Mouse (Mus musculus): ENCODE measurements around the gene Lsr. TPM values are rescaled to one million over a fixed set of nuclear protein-coding genes. Genes with fewer than 3 reads are reported as not detected.

Lsr gene
- polyA plus RNA-seq (2014; fragmentation: Nextera tagmentation; extraction: Ambion mirVana), result 10.2 and 13.1 TPM in 2 replicates

DNA sequence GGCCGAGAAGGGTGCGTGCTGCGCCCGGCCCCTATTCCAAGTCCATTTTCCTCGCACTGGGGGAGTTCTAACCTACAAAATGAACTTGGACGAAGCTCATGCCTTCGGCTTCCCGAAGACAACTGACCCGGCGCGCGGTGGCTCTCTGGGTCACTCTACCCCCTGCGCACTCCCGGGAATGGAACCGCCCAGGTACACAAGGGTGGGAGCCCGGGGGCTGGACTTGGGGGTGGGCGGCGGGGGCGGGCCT, at the start of gene Lsr:
Gene Lsr, minus strand, starts transcription at position 214 of the 250 bp plus-strand sequence.
- Histone ChIP-seq H3K9me3 (ENCODE audit: control insufficient read depth, low read length) (no peaks in the 10 kb centered on the region), H3K27ac (ENCODE audit: low read depth, low read length) (no peak within 1 kb of the TSS), H3K4me2 (peak within 1 kb of the TSS; percentile 68), H3K36me3 (ENCODE audit: control insufficient read depth, insufficient read depth, low read length) (no peaks in the 10 kb centered on the region), H3K9ac (ENCODE audit: low read length) (peak within 1 kb of the TSS; percentile 59), H3K4me1 (ENCODE audit: control insufficient read depth, insufficient read depth, low read length) (peaks cover 10% of the 10 kb centered on the region; the same call in 1 of the 2 replicates), H3K4me3 (ENCODE audit: low read depth, low read length) (peak within 1 kb of the TSS; percentile 38), H3K27me3 (ENCODE audit: control insufficient read depth, insufficient read depth, low read length) (peaks cover 12% of the 10 kb centered on the region)
- ATAC-seq (ENCODE audit: low FRiP score) (peak; percentile 70; the same call in 1 of the 2 replicates), DNase-seq (ENCODE audit: low spot score, missing footprints) (peak; percentile 91)
- 2% methylated on average over 19 of the region's 19 CpGs for WGBS

DNA sequence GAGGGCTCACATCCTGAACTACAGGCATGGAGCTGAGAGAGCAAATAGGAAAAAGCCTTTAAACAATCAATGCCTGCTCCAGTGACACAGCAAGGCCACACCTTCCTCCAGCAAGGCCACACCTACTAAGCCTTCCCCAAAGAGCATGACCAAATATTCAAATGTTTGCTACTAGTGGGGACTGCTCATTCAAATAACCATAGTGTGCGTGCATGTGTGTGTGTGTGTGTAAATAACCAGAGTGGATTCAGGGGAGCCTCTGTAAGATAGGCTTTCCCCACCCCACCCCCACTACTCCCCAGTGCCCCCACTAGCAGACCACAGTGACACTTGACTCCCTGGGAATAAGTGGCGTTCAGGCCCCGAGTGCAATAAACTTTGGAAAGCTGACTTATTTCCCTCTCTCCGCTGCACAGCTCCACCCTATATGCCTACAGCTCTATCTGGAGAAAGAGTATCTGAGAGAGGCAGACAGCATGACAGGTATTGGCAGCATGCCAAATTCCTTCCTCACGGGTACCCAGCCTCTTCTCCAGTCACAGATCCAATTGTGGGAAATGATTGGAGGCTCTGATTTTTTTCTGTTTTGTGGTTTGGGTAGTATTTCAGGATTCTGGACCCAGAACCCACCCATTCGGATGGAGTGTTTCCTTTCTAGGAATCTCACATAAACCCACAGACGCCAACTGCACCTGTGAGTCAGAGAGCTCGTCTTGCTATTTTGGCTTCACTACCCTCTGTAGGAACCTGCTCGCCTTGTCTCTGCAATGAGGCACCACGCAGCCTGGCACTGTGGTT, 44.0 kb upstream of the Lsr start:
- Histone ChIP-seq H3K27ac (ENCODE audit: low read depth, low read length) (no peak overlapping the region), H3K9ac (ENCODE audit: low read length) (no peak overlapping the region), H3K4me2 (no peak overlapping the region), H3K9me3 (ENCODE audit: control insufficient read depth, low read length) (no peaks in the 10 kb centered on the region), H3K4me3 (ENCODE audit: low read depth, low read length) (no peak overlapping the region), H3K4me1 (ENCODE audit: control insufficient read depth, insufficient read depth, low read length) (no peaks in the 10 kb centered on the region), H3K36me3 (ENCODE audit: control insufficient read depth, insufficient read depth, low read length) (no peaks in the 10 kb centered on the region), H3K27me3 (ENCODE audit: control insufficient read depth, insufficient read depth, low read length) (no peaks in the 10 kb centered on the region)
- ATAC-seq (ENCODE audit: low FRiP score) (no peak), DNase-seq (ENCODE audit: low spot score, missing footprints) (no peak)
- WGBS, result 75% methylated on average over 10 of the region's 10 CpGs

DNA sequence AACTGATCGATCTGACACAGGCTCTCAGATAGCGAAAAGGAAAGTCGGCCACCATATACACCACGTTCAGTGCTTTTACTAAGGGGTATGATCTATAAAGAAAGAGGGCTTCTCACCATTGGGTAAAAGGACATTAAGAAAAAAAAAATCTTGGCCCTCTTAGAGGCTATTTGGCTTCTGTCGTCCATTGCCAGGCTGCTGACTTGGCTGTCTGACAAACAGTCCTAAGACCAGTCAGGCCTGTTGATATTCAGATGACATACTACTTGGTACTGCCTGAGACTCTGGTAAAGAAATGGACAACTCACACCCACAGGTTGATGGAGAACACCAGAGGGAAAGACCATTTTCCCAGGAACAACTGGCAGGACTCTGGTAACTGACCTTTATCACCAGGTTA, 39.7 kb upstream of the Lsr start:
- Histone ChIP-seq H3K4me1 (ENCODE audit: control insufficient read depth, insufficient read depth, low read length) (no peaks in the 10 kb centered on the region), H3K9me3 (ENCODE audit: control insufficient read depth, low read length) (no peaks in the 10 kb centered on the region), H3K36me3 (ENCODE audit: control insufficient read depth, insufficient read depth, low read length) (no peaks in the 10 kb centered on the region), H3K27ac (ENCODE audit: low read depth, low read length) (no peak overlapping the region), H3K9ac (ENCODE audit: low read length) (no peak overlapping the region), H3K27me3 (ENCODE audit: control insufficient read depth, insufficient read depth, low read length) (no peaks in the 10 kb centered on the region), H3K4me3 (ENCODE audit: low read depth, low read length) (no peak overlapping the region), H3K4me2 (no peak overlapping the region)
- DNase-seq (ENCODE audit: low spot score, missing footprints) (no peak), ATAC-seq (ENCODE audit: low FRiP score) (no peak)
- 94% methylated on average over 5 of the region's 5 CpGs for WGBS

DNA sequence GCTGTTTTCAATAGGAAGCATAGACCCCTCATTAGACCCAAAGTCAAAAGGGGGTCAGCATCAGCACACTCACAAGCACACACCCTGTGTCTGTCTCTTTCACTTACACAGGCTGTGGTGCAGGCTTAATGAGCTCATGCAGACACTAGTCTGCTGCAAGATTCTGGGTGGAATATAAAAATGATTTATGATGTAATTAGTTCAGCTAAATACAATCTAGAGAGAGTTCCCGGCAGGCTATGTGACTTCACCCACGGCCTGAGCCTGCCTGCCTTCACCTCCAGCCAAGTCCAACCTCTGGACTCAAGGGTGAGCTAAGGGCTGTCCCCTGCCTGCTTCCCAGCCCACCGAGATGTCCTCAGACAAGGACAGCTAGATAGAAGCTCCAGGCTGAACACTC, 35.6 kb upstream of the Lsr start:
- H3K4me1 ChIP-seq (ENCODE audit: control insufficient read depth, insufficient read depth, low read length), result no peaks in the 10 kb centered on the region
- no peak overlapping the region for H3K27ac ChIP-seq (ENCODE audit: low read depth, low read length)
- 86% methylated on average over 3 of the region's 3 CpGs for WGBS
- H3K4me3 ChIP-seq (ENCODE audit: low read depth, low read length), result no peak overlapping the region
- ATAC-seq (ENCODE audit: low FRiP score) (no peak), DNase-seq (ENCODE audit: low spot score, missing footprints) (no peak)
- no peaks in the 10 kb centered on the region for H3K36me3 ChIP-seq (ENCODE audit: control insufficient read depth, insufficient read depth, low read length)
- no peaks in the 10 kb centered on the region for H3K9me3 ChIP-seq (ENCODE audit: control insufficient read depth, low read length)
- no peak overlapping the region for H3K4me2 ChIP-seq
- H3K27me3 ChIP-seq (ENCODE audit: control insufficient read depth, insufficient read depth, low read length), result no peaks in the 10 kb centered on the region
- H3K9ac ChIP-seq (ENCODE audit: low read length), result no peak overlapping the region

DNA sequence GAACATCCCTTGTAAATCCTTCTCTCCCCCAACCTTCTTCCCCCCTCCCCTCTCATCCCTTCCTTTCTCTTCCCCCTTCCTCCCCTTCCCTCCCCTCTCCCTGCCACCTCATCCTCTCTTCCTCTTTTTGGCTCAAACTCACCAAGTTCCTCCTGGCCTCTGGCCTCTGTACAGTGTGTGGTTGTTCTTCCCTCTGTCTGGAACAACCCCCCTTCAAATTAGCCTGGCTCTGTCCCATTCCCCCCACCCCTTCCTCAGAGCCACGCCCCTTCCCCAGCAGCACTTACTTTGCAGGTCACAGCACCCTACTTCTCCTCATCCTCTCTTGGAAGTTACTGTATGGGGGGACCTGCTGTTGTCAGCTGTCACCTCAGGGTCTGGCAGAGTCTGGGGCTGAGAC, 34.9 kb upstream of the Lsr start:
- DNase-seq (ENCODE audit: low spot score, missing footprints) (no peak), ATAC-seq (ENCODE audit: low FRiP score) (no peak)
- 69% methylated on average over 1 of the region's 1 CpGs for WGBS
- Histone ChIP-seq H3K9me3 (ENCODE audit: control insufficient read depth, low read length) (no peaks in the 10 kb centered on the region), H3K4me2 (no peak overlapping the region), H3K27me3 (ENCODE audit: control insufficient read depth, insufficient read depth, low read length) (no peaks in the 10 kb centered on the region), H3K4me1 (ENCODE audit: control insufficient read depth, insufficient read depth, low read length) (no peaks in the 10 kb centered on the region), H3K36me3 (ENCODE audit: control insufficient read depth, insufficient read depth, low read length) (no peaks in the 10 kb centered on the region), H3K4me3 (ENCODE audit: low read depth, low read length) (no peak overlapping the region), H3K9ac (ENCODE audit: low read length) (no peak overlapping the region), H3K27ac (ENCODE audit: low read depth, low read length) (no peak overlapping the region)

DNA sequence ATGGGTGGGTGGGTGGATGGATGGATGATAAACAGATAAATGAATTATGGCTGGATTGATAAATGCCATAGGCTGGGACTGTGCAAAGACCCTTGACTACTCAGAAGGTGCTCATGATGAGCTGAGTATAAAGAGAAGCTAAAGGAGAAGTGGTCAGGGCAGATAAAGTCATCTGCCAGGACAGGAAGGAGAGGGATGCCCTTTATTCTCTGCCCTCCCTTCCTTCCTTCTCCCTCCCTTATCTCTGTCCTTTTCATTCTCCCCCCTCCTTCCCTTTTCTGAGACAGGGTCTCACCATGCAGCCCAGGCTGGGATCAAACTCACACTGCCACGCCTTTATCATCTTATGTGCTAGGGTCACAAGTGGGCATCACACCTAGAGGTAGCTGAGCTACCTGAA, 34.5 kb upstream of the Lsr start:
- 67% methylated on average over 1 of the region's 1 CpGs for WGBS
- Histone ChIP-seq H3K36me3 (ENCODE audit: control insufficient read depth, insufficient read depth, low read length) (no peaks in the 10 kb centered on the region), H3K4me3 (ENCODE audit: low read depth, low read length) (no peak overlapping the region), H3K27me3 (ENCODE audit: control insufficient read depth, insufficient read depth, low read length) (no peaks in the 10 kb centered on the region), H3K4me2 (no peak overlapping the region), H3K9ac (ENCODE audit: low read length) (no peak overlapping the region), H3K9me3 (ENCODE audit: control insufficient read depth, low read length) (no peaks in the 10 kb centered on the region), H3K4me1 (ENCODE audit: control insufficient read depth, insufficient read depth, low read length) (no peaks in the 10 kb centered on the region), H3K27ac (ENCODE audit: low read depth, low read length) (no peak overlapping the region)
- ATAC-seq (ENCODE audit: low FRiP score), result no peak
- no peak for DNase-seq (ENCODE audit: low spot score, missing footprints)

DNA sequence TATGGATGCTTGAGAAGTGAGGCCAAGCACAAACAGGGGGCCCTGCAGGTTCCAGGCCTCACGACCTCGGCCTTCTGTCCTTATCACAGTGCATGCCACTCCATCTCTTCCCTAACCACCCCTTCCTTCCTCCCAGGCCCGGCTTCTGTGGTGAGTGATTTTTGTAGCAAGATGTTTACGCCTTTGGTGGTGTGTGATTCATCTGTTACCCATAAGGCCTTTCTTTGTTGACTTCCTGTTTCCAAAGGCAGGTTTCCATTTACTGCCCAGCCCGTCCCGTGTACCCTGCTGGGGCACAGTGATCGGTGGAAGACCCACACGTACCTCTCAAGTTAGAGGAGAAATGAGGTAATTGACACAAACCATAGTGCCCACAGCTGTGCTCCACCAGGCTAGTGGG, 29.4 kb upstream of the Lsr start:
- DNase-seq (ENCODE audit: low spot score, missing footprints) (no peak), ATAC-seq (ENCODE audit: low FRiP score) (no peak)
- Histone ChIP-seq H3K27ac (ENCODE audit: low read depth, low read length) (no peak overlapping the region), H3K4me3 (ENCODE audit: low read depth, low read length) (no peak overlapping the region), H3K9ac (ENCODE audit: low read length) (no peak overlapping the region), H3K27me3 (ENCODE audit: control insufficient read depth, insufficient read depth, low read length) (no peaks in the 10 kb centered on the region), H3K4me1 (ENCODE audit: control insufficient read depth, insufficient read depth, low read length) (no peaks in the 10 kb centered on the region), H3K36me3 (ENCODE audit: control insufficient read depth, insufficient read depth, low read length) (no peaks in the 10 kb centered on the region), H3K9me3 (ENCODE audit: control insufficient read depth, low read length) (no peaks in the 10 kb centered on the region), H3K4me2 (no peak overlapping the region)
- WGBS, result 84% methylated on average over 8 of the region's 8 CpGs

DNA sequence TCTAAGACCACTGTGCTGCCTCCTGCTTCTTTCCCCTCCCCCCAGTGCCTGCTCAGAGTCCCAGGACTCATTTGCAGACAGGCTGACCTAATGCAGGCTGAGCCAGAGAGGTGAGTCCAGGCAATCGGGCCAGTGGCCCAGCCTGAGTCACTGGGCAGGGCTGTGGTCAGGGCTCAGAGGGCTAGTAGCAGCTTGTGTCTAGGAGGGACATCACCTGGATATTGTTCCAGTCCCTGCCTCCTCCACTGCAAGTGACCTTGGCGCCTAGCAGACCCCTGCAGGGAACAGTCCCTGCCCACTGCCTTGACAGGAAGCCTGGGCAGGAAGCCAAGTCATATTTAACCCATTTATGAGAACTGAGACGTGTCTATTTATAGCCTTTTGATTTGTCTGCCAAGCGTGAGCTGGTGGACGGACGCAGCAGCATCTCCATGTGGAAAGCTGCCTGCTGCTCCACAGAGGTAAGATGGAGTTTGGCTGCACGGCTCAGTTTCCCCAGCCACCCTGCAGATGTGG, 27.3 kb upstream of the Lsr start:
- no peak overlapping the region for H3K4me2 ChIP-seq
- ATAC-seq (ENCODE audit: low FRiP score) (no peak), DNase-seq (ENCODE audit: low spot score, missing footprints) (no peak)
- H3K4me3 ChIP-seq (ENCODE audit: low read depth, low read length), result no peak overlapping the region
- H3K4me1 ChIP-seq (ENCODE audit: control insufficient read depth, insufficient read depth, low read length), result no peaks in the 10 kb centered on the region
- H3K9ac ChIP-seq (ENCODE audit: low read length), result no peak overlapping the region
- H3K27ac ChIP-seq (ENCODE audit: low read depth, low read length), result no peak overlapping the region
- H3K9me3 ChIP-seq (ENCODE audit: control insufficient read depth, low read length), result no peaks in the 10 kb centered on the region
- no peaks in the 10 kb centered on the region for H3K36me3 ChIP-seq (ENCODE audit: control insufficient read depth, insufficient read depth, low read length)
- WGBS, result 70% methylated on average over 7 of the region's 7 CpGs
- no peaks in the 10 kb centered on the region for H3K27me3 ChIP-seq (ENCODE audit: control insufficient read depth, insufficient read depth, low read length)

DNA sequence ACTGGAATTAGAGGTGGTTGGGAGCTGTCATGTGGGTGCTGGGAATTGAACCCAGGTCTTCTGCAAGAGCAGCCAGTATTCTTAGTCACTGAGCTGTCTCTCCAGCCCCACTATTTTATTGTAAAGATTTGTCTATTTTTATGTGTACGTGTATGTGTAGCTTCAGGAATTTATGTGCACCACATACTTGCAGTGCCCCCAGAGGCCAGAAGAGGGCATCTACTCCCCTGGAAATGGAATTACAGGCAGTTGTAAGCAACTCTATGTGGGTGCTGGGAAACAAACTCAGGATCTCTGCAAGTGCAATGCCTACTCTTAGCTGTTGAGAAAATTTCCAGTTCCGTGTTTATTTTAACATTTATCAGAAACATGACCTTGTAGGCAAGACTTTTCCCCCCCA, 23.2 kb upstream of the Lsr start:
- no peak overlapping the region for H3K4me3 ChIP-seq (ENCODE audit: low read depth, low read length)
- ATAC-seq (ENCODE audit: low FRiP score) (no peak), DNase-seq (ENCODE audit: low spot score, missing footprints) (no peak)
- H3K9me3 ChIP-seq (ENCODE audit: control insufficient read depth, low read length), result no peaks in the 10 kb centered on the region
- WGBS, result 91% methylated on average over 2 of the region's 2 CpGs
- no peak overlapping the region for H3K27ac ChIP-seq (ENCODE audit: low read depth, low read length)
- no peak overlapping the region for H3K4me2 ChIP-seq
- H3K36me3 ChIP-seq (ENCODE audit: control insufficient read depth, insufficient read depth, low read length), result no peaks in the 10 kb centered on the region
- no peak overlapping the region for H3K9ac ChIP-seq (ENCODE audit: low read length)
- H3K4me1 ChIP-seq (ENCODE audit: control insufficient read depth, insufficient read depth, low read length), result no peaks in the 10 kb centered on the region
- no peaks in the 10 kb centered on the region for H3K27me3 ChIP-seq (ENCODE audit: control insufficient read depth, insufficient read depth, low read length)

Data from midbrain, embryonic 11.5 days (tissue).